Mouse (Mus musculus): ENCODE measurements at regions not wholly inside any gene's neighbourhood (a gene's known extent, or its start where the extent isn't known, plus 50 kb on each side); places are given as distances from the start of the nearest gene placed in this dataset.

GRCm38 (mm10) chr16:13476653-13477052 lies 191.3 kb downstream of the Parn start:
- TF ChIP-seq CTCF (IDR thresholded peaks at IDR 0.05; ENCODE audit: borderline replicate concordance, insufficient read depth, low read length) (no peak), POLR2A (IDR thresholded peaks at IDR 0.05; ENCODE audit: low read depth, low read length) (no peak)
